Mouse (Mus musculus) splenic B cell, adult 2 months (primary cell): ENCODE results near the gene Slc5a10.

Experiments
- DNase-seq: peaks from one replicate; pipeline ENCODE4 v3.0.0-alpha.2; 2011; ENCODE audit warnings: low read depth, low spot score
- H3K27me3 ChIP-seq: 2 replicates; pipeline ENCODE4 v1.6.1; 2012; ENCODE audit warnings: mild to moderate bottlenecking, low read length, moderate library complexity, mixed read lengths; ENCODE audit not compliant: control insufficient read depth, poor library complexity, insufficient read depth, severe bottlenecking
- H3K36me3 ChIP-seq: 2 replicates; pipeline ENCODE4 v1.6.1; 2012; ENCODE audit warnings: mild to moderate bottlenecking, low read length, moderate library complexity, mixed read lengths; ENCODE audit not compliant: control insufficient read depth, poor library complexity, insufficient read depth, severe bottlenecking

Slc5a10 gene

DNA sequence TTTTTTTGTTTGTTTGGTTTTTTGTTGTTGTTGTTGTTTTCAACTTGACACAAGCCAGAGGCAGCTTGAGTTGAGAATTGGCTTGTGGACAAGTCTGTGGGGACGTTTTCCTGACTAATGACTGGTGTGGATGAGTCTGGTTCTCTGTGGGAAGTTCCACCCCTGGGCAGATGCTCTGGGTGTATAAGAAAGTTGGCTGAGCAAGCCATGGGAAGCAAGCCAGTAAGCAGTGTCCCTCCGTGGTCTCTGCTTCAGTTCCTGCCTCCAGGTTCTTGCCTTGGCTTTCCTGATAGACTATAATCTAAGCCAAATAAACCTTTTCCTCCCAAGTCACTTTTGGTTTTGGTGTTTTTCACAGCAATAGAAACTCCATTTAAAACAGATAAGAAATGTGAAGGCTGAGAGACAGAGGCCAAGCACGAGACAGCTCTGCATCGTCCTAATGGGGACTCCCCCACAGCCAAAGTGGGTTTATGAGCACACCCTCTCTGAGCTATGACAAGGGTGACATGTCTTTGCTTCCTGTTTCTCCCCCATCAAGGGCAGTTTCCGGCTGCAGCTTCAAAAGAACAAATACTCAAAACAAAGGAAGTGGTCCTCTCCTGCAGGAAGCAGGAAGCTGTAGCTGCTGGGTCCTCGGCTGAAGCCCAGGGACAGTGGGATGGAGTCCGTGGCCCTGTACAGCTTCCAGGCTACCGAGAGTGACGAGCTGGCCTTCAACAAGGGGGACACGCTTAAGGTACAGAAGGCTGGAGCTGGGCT is 67.8 kb downstream of the Slc5a10 start, which contains the start of gene Grap:
Grap (plus strand) TSS at position 580 of the 762 bp plus-strand sequence.
- peaks cover 2% of the 10 kb centered on the region for H3K36me3 ChIP-seq
- DNase-seq = peak; percentile 93
- H3K27me3 ChIP-seq = no peaks in the 10 kb centered on the region

DNA sequence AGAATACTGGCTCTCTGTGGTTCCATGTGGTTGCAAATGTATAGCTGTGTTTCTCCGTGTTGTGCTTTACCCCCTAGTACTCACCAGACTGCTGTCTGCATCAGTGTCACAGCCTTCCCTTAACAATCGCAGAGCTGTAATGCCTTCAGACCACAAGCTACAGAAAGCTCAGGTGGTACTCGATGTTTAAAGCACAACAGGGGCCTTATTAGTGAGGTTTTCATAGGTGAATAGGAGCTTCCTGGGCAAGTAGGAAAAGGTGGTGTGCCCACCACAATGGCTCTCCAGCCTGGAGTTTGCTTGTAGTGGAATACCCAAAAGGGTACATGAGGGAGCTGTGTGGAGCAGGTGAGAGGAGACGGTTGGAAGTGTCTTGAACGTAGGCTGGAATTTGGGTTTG is 68.4 kb downstream of the Slc5a10 start:
- DNase-seq = no peak
- Histone ChIP-seq H3K36me3 (peaks cover 2% of the 10 kb centered on the region), H3K27me3 (no peaks in the 10 kb centered on the region)

DNA sequence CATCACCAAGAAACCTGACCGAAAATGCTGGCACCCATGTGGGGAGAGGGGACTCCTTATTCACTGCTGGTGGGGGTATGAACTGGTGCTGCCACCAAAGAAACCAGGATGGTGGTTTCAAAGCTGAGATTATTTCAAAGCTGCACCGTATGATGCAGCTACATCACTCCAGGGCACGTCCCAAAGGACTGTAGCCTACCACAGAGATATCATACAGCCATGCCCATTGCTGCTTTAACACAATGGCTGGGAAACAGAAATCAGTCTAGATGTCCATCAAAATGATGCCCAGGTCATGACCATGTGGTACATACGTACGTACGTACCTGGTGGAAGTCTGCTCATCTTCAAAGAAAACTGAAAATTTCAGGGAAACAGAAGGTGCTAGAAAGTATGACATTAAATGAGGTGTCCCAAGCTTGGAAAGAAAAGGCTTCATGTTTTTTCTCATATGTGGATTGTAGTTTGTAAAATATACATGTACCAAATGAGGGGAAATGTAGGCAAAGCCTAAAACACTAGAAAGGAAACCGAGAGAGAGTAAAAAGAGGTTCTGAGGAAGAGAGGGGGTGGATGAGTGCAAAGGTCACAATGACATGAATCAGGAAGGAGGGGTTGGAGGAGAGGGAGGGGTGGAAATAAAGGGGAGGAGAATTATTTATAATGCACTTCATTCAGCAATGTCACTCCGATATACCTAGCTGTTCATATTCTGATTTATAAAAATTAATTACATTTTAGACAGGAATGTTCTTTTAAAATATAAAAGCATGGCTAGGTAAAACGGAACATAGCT is 70.0 kb downstream of the Slc5a10 start:
- DNase-seq = peak; percentile 47
- Histone ChIP-seq H3K27me3 (no peaks in the 10 kb centered on the region), H3K36me3 (peaks cover 2% of the 10 kb centered on the region)

DNA sequence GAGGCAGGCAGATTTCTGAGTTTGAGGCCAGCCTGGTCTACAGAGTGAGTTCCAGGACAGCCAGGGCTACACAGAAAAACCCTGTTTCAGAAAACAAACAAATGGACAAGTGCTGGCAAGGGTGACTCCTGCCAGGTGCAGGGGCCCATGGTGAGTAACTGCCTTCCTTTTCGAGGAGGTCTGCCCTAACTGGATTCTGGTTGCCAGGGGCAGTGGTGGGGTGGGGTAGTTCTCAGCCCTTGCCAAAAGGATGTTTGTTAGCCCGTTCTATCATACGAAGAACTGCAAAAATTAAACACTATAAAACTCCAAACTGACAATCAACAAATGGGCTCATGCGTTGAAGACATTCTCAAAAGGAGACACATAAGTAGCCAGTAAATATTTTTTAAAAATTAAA is 71.0 kb downstream of the Slc5a10 start:
- no peaks in the 10 kb centered on the region for H3K27me3 ChIP-seq
- H3K36me3 ChIP-seq = no peaks in the 10 kb centered on the region; the same call in 1 of the 2 replicates
- DNase-seq = no peak

- no peak for DNase-seq
- Histone ChIP-seq H3K36me3 (no peaks in the 10 kb centered on the region), H3K27me3 (no peaks in the 10 kb centered on the region)
These were observed 71.5 kb downstream of the Slc5a10 start for GRCm38 (mm10) chr11:61649163-61649580.

DNA sequence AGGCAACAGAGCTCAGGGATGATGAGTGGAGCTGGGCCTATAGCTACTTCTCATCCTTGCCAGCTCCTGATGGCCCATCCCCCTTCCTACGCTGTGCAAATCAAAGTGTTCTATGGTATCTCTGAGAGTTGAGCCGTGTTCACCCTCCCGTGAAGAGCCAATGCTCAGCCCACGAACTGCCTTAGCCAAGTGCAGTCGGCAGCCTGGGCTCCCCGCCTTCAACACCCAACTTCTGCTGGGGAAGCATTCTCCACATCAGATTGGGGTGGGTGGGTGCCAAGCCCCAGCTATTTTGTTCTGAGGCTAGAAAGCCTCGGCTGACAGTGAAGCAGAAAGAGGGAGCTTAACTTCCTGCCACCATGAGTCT is 71.9 kb downstream of the Slc5a10 start:
- no peaks in the 10 kb centered on the region for H3K27me3 ChIP-seq
- H3K36me3 ChIP-seq = no peaks in the 10 kb centered on the region
- DNase-seq = peak; percentile 60

- DNase-seq = peak; percentile 55
- Histone ChIP-seq H3K27me3 (no peaks in the 10 kb centered on the region), H3K36me3 (no peaks in the 10 kb centered on the region)
These were observed 72.5 kb downstream of the Slc5a10 start for GRCm38 (mm10) chr11:61647956-61648748.

DNA sequence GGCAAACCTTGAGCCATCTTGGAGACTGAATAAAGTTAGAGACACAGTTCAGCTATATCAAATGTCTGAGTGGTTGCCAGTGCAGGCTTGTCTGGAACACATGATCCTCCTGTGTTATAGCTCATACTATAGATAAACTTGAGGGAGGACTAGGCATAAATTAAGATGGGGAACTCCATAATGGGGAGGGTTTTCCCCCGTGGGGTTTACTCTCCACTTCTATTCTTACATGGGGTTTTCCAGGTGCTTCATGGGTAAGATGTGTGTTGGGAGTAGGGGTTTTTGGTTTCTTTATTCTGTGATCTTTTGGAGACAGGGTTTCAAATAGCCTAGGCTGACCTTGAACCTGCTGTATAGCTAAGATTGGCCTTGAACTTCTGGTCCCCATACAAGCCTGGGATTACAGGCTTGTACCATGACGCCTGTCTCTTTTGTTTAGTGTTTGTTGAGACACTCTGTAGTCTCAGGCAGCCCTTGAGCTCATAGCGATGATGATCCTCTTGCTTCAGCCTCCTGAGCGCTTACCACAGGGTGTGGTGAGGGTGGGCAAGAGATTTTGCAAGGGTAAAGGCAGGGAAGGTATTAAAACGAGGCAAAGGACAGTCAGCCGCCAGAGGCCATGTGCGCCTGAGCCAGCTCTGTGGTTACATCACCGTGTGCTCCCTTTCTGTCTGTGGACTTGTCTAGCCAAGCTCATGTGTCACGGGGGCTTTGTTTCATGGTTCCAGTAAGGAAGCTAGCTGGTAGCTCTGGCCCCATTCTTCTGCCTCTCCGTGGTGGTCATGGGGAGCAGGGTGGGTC is 73.3 kb downstream of the Slc5a10 start:
- Histone ChIP-seq H3K27me3 (no peaks in the 10 kb centered on the region), H3K36me3 (no peaks in the 10 kb centered on the region)
- DNase-seq = peak; percentile 89

- H3K36me3 ChIP-seq = no peaks in the 10 kb centered on the region
- no peak for DNase-seq
- H3K27me3 ChIP-seq = no peaks in the 10 kb centered on the region
These were observed 74.1 kb downstream of the Slc5a10 start for GRCm38 (mm10) chr11:61646499-61647039.

DNA sequence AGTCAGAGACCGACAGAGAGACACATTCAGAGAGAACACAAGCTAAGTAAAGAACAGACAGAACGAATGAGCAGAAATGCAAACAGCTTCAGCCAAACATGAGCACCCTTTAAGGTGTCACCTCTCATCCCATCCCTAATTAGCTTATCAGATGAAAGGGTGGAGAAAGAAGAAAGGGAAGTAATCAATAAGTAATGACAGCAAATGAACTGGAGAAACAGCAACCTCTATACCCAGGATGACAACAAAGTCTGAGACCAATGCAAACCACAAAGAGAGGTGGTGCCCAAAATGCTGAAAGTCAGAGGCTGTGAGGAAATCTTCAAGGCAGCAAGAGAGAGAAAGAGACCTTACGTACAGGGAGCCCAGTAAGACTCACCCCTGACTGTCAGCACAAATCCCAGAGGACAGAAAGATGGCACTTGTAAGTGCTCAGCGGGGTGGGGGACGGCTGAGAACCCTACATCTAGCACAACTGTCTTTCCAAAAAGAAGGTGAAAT is 75.2 kb downstream of the Slc5a10 start:
- Histone ChIP-seq H3K27me3 (no peaks in the 10 kb centered on the region), H3K36me3 (no peaks in the 10 kb centered on the region)
- DNase-seq = no peak

DNA sequence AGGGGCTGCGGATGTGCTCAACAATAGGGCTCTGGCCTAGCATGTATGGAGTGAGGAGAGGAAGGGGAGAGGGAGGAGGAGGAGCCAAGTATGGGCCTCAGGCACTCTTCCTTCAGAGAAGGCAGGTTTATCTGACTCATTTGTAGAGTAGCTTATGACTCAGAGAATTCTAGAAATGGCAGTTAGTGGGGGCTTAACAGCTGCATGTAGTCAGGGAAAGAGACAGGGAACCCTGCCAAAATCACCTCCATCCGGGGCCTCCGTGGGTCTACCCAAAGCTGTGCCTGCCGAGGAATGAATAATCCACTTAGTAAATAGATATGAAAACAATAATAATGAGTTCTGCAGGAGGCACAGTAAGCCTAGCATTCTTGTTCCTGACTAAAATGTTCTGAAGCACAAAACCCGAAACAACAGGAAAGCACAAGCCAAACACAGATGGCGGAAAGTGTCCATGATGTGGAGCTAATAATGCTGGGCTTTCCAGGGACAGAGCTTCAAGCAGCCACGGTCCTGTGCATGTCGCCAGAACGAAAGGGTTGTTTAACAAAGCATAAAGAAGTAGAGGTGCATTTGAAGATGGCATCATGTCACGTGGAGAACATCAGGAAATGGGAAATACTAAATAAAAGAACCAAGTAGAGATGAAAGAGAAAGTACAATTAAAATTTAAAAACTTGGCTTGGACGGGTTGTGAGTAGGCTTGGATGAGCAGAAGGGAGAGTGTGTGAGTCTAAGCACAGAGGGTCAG is 75.9 kb downstream of the Slc5a10 start:
- no peaks in the 10 kb centered on the region for H3K27me3 ChIP-seq
- H3K36me3 ChIP-seq = no peaks in the 10 kb centered on the region
- DNase-seq = peak; percentile 47

DNA sequence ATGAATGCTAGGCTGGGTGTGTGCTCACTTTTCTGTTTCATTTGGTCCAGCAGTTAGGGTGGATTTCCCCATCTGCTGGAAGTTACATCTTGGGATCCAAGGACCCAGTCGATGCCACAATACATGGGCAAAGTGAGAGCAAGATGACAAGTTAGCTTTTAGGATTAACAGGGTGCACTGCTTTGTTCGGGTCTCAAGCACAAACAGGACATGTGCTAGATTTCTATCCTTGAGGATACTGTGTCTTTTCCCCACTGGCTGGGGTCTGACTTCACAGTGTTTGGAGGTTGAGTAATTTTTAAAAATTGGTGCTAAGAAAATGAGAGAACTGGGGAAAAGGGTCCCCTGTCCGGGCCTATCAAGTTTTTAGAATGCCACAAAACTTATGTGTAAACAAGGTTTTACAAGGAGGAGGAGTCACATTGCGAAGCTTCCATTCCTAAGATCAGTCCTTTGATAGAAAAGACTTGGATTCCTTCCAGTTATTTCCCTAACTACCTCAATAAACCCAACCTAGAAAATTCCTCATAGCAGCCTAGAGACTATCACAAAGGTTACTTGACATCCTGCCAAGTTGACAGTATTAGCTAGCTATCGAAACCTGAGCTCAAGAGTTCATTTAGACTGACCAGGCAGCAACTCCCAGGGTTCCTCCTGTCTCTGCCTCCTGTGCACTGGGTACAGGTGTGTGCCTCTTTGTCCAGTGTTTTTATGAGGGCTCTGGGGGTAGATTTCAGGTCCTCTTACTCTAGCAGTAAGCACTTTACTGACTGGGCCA is 77.3 kb downstream of the Slc5a10 start:
- H3K27me3 ChIP-seq = no peaks in the 10 kb centered on the region
- no peaks in the 10 kb centered on the region for H3K36me3 ChIP-seq
- no peak for DNase-seq

- Histone ChIP-seq H3K27me3 (no peaks in the 10 kb centered on the region), H3K36me3 (no peaks in the 10 kb centered on the region)
- no peak for DNase-seq
These were observed 78.5 kb downstream of the Slc5a10 start for GRCm38 (mm10) chr11:61642106-61642505.
